Mouse (Mus musculus) ovary, adult 2 months (tissue): ENCODE data around the gene Map2k5. TPM values are rescaled to one million over a fixed set of nuclear protein-coding genes. Genes with fewer than 3 reads are reported as not detected.

Experiments
- polyA plus RNA-seq: library from polyadenylated mRNA; depleted of rRNA; stranded (reverse); fragments of >200 nt; gene quantifications from 2 replicates; pipeline ENCODE4 v1.2.3, GENCODE M21; 2012; rRNA removed

Gene Map2k5
- 68.7 and 73.5 TPM in 2 replicates for polyA plus RNA-seq

DNA sequence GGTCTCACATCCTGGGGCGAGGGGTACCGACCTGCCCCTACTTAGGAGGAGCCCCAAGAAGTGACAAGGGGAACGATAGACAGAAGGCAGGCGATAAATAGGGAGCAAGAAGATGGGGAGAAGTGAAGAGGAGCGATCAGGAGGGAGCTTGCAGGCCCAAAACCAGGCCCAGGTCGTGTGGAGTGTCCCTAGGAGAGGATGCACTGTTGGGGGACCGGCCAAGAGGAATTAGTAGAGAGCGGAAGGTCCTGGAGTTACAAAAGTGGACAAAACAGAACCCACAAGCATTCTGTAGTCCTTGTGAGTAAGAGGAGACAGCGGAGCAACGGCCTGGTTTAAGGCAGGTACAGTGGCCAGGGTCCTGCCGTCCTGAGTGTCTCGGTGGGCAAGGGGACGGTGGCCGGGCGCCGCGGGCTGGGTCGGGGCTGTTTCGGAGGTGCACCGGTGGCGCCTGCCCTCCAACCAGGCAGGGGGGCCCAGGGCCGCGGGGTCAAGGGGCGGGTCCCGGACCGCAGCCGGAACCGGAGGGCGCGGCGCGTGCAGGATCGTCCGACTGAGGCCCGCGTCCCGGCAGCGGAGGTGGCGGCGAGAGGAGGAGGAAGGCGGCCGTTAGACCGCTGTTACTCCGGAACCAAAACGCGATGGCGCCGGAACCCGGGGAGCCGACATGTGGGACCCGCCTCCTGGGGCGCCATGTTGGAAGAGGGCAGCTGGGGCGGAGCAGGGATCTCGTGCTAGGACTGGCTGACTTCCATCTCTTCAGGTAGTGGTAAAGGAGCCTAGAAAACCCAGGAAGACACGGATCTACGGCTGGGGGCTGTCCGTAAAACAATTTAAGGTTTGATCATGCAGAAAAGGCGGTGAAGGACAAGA lies at the start of gene Map2k5:
TSS of gene Map2k5 (minus strand) at position 633 of the 873 bp plus-strand sequence.

DNA sequence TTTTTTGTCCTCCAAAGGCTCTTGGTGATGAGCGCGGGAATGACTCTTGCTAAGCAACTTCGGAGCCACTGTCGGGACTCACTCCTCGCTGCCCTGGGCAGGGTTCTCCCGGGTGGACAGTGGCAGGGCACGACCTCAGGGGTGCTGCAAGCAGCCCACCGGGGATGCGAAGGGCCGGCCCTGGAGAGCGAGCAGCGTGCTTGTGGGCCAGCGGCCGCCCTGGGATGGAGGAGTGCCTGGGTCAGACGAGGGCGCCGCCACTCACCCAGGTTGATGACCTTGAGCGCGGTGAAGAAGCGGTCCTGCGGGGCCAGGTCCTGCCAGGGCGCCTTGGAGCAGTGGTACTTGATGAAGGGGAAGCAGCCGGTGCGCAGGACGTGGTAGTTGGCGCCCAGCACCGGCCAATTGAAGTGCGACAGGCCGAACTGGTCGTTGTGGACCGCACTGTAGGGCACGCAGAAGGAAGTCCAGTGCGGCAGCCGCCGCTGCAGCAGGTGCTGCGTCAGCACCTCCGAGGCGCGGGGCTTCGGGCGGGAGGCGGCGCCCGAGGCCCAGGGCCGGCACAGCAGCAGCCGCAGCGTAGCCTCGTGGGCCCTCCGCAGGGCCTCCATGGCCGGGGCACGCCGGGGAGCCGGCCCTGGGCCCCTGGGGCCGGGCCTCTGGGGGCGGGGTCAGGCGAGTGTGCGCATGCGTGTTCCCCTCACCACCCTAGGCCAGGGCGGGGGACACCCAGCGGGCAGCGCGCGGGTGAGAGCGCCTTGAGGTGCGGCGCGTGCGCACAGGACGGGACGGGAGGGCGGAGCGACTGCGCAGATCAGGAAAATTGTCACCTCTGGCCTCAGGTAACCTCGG lies 21.1 kb upstream of the Map2k5 start, which contains the start of gene 2300009A05Rik:
TSS of gene 2300009A05Rik (minus strand) at position 636 of the 852 bp plus-strand sequence.

DNA sequence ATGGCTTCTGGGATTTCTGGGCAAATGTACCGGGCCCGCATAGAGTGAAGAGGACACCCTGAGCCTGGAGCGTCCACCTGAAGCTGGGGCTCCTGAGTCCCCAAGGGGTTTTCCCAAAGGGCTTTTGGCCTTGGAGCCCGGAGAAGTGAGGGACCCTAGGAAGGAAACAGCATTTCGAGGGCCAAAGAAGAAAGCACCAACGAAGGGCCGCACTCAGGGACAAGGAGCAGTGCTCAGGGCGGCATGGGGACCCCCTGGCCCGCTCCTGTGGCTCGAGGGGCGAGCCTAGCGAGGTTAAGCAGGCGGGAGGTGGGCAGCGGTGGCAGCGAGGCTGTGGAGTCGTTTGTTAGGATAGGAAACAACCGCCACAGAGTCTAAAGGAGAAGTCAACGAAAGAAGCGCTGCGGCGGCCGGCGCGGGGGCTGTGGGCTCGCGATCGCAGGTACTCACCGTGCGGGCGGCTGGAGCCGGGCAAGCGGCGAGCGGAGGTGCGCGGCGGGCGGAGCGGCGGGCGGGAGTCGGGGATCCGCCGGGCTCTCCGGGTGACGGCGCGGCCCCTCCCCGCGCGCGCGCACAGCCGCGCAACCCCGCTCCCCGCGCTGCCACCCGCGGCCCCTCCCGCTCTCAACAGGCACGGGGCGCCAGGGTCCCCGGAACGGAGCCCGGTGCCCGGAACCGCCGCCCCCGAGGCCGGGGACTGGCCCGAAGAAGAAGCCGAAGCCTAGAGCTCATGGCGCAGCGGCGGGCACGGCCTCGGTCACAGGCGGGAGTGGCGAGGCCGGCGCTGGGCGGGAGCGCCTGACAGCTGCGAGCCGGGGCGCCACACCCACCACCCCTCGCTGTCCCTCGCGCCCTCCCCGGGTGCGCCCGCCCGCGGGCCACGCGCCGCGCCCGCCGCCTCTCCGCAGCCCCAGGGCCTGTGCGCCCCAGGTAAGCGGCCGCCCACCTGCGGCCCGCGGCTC lies 229.0 kb downstream of the Map2k5 start, which contains the start of gene Skor1:
TSS of gene Skor1 (minus strand) at position 552 of the 962 bp plus-strand sequence.

Other genes starting within 250 kb of the Map2k5 start
- 0.08 and 0.09 TPM in 2 replicates for gene Skor1, start 228.9 kb downstream of the Map2k5 start, polyA plus RNA-seq
- gene 2300009A05Rik, start 21.3 kb upstream of the Map2k5 start, polyA plus RNA-seq = 169 and 197 TPM in 2 replicates
- 0.12 and 0.20 TPM in 2 replicates for gene Iqch, start 224.6 kb upstream of the Map2k5 start, polyA plus RNA-seq
- 25.4 and 25.6 TPM in 2 replicates for gene Aagab, start 224.8 kb upstream of the Map2k5 start, polyA plus RNA-seq